Mouse (Mus musculus): ENCODE results near the gene Gm5269. TPM values are rescaled to one million over a fixed set of nuclear protein-coding genes. Genes with fewer than 3 reads are reported as not detected.

The Gm5269 gene
- total and polyA plus RNA-seq, 3 experiments: 2.2 TPM; not detected in 2

GRCm38 (mm10) chr1:45876450-45877198 lies 13.4 kb downstream of the Gm5269 start:
- H3K27me3 ChIP-seq (replicated peaks): no peaks in the 10 kb centered on the region
- no peak overlapping the region for H3K4me3 ChIP-seq (replicated peaks in 1 of 3; ENCODE audit: low read depth in 2 of 3, low read length in 2 of 3, poor library complexity in 1 of 3)
- in situ Hi-C loops (cut with MboI; ENCODE audit: low pct_ligation_motif_present, low pct_unique_long_range_greater_than_20kb, low sequenced_read_pairs): no loop called here
- no peak overlapping the region for H3K4me2 ChIP-seq (ENCODE audit: insufficient read depth, low read depth, poor library complexity, severe bottlenecking)
- dilution Hi-C loops (cut with MboI; ENCODE audit: extremely low pct_ligation_motif_present, extremely low pct_unique_long_range_greater_than_20kb, low sequenced_read_pairs): no loop called here
- H3K9me3 ChIP-seq (replicated peaks; ENCODE audit: low read length): no peaks in the 10 kb centered on the region
- H3K9ac ChIP-seq (ENCODE audit: insufficient read depth, low read depth): no peak overlapping the region
- no peaks in the 10 kb centered on the region for H3K36me3 ChIP-seq (replicated peaks in 1 of 2; ENCODE audit: control insufficient read depth in 1 of 2, insufficient read depth in 1 of 2, low read length in 1 of 2)
- no peak overlapping the region for H3K27ac ChIP-seq (ENCODE audit: insufficient read depth, low read depth)
- H3K4me1 ChIP-seq (ENCODE audit: control insufficient read depth in 1 of 2, insufficient read depth in 2 of 2): peaks cover 0 to 23% of the 10 kb centered on the region in 2 experiments; a peak in 2 of 4 replicates
- no peaks in the 10 kb centered on the region for H3K79me2 ChIP-seq (replicated peaks; ENCODE audit: control insufficient read depth, extremely low read depth, insufficient read depth, poor library complexity, severe bottlenecking)
- TF ChIP-seq USF2 (conservative IDR thresholded peaks at IDR 0.05; ENCODE audit: low read depth, low read length) (no peak), ZC3H11A (IDR thresholded peaks at IDR 0.05; ENCODE audit: low read depth, low read length) (no peak), TCF12 (IDR thresholded peaks at IDR 0.05; ENCODE audit: low read depth, low read length) (no peak), ZKSCAN1 (IDR thresholded peaks at IDR 0.05; ENCODE audit: borderline replicate concordance, low read depth, low read length) (no peak), SIN3A (IDR thresholded peaks at IDR 0.05; ENCODE audit: low read length) (no peak)
- no peak for DNase-seq (ENCODE audit: extremely low read depth)

GRCm38 (mm10) chr1:45875640-45876039 lies 14.4 kb downstream of the Gm5269 start:
- Histone ChIP-seq H3K79me2 (replicated peaks; ENCODE audit: control insufficient read depth, extremely low read depth, insufficient read depth, poor library complexity, severe bottlenecking) (no peaks in the 10 kb centered on the region), H3K9me3 (replicated peaks; ENCODE audit: low read length) (no peaks in the 10 kb centered on the region), H3K4me2 (ENCODE audit: insufficient read depth, low read depth, poor library complexity, severe bottlenecking) (no peak overlapping the region), H3K36me3 (replicated peaks in 1 of 2; ENCODE audit: control insufficient read depth in 1 of 2, insufficient read depth in 1 of 2, low read length in 1 of 2) (no peaks in the 10 kb centered on the region), H3K27ac (ENCODE audit: insufficient read depth, low read depth) (no peak overlapping the region), H3K27me3 (replicated peaks) (no peaks in the 10 kb centered on the region), H3K4me1 (ENCODE audit: control insufficient read depth in 1 of 2, insufficient read depth in 2 of 2) (peaks cover 0 to 15% of the 10 kb centered on the region in 2 experiments; a peak in 2 of 4 replicates), H3K9ac (ENCODE audit: insufficient read depth, low read depth) (no peak overlapping the region), H3K4me3 (replicated peaks in 1 of 3; ENCODE audit: low read depth in 2 of 3, low read length in 2 of 3, poor library complexity in 1 of 3) (no peak overlapping the region)
- DNase-seq (ENCODE audit: extremely low read depth): no peak
- no peak for TF ChIP-seq MYC (IDR thresholded peaks at IDR 0.05; ENCODE audit: low read depth, low read length)
- no peak for TF ChIP-seq HCFC1 (IDR thresholded peaks at IDR 0.05; ENCODE audit: low read depth, low read length)
- TF ChIP-seq ZKSCAN1 (IDR thresholded peaks at IDR 0.05; ENCODE audit: borderline replicate concordance, low read depth, low read length): no peak
- no peak for TF ChIP-seq ELF1 (IDR thresholded peaks at IDR 0.05; ENCODE audit: low read depth, low read length)
- no peak for TF ChIP-seq TBP (conservative IDR thresholded peaks at IDR 0.05; ENCODE audit: low read depth, low read length)
- in situ Hi-C loops (cut with MboI; ENCODE audit: low pct_ligation_motif_present, low pct_unique_long_range_greater_than_20kb, low sequenced_read_pairs): no loop called here
- dilution Hi-C loops (cut with MboI; ENCODE audit: extremely low pct_ligation_motif_present, extremely low pct_unique_long_range_greater_than_20kb, low sequenced_read_pairs): no loop called here

- Histone ChIP-seq H3K36me3 (replicated peaks in 1 of 2; ENCODE audit: control insufficient read depth in 1 of 2, insufficient read depth in 1 of 2, low read length in 1 of 2) (no peaks in the 10 kb centered on the region), H3K9me3 (replicated peaks; ENCODE audit: low read length) (no peaks in the 10 kb centered on the region), H3K4me3 (replicated peaks in 1 of 3; ENCODE audit: low read depth in 2 of 3, low read length in 2 of 3, poor library complexity in 1 of 3) (no peak overlapping the region), H3K27ac (ENCODE audit: insufficient read depth, low read depth) (no peak overlapping the region), H3K4me1 (ENCODE audit: control insufficient read depth in 1 of 2, insufficient read depth in 2 of 2) (peaks cover 0 to 30% of the 10 kb centered on the region in 2 experiments; a peak in 2 of 4 replicates), H3K27me3 (replicated peaks) (no peaks in the 10 kb centered on the region), H3K4me2 (ENCODE audit: insufficient read depth, low read depth, poor library complexity, severe bottlenecking) (no peak overlapping the region), H3K79me2 (replicated peaks; ENCODE audit: control insufficient read depth, extremely low read depth, insufficient read depth, poor library complexity, severe bottlenecking) (no peaks in the 10 kb centered on the region), H3K9ac (ENCODE audit: insufficient read depth, low read depth) (no peak overlapping the region)
- in situ Hi-C loops (cut with MboI; ENCODE audit: low pct_ligation_motif_present, low pct_unique_long_range_greater_than_20kb, low sequenced_read_pairs) (no loop called here), dilution Hi-C loops (cut with MboI; ENCODE audit: extremely low pct_ligation_motif_present, extremely low pct_unique_long_range_greater_than_20kb, low sequenced_read_pairs) (no loop called here)
- no peak for TF ChIP-seq ZC3H11A (IDR thresholded peaks at IDR 0.05; ENCODE audit: low read depth, low read length)
- peak; percentile 71; the same call in 1 of the 2 replicates for TF ChIP-seq MAFK (IDR thresholded peaks at IDR 0.05; ENCODE audit: insufficient replicate concordance, low read length)
- no peak for DNase-seq (ENCODE audit: extremely low read depth)
Measured at GRCm38 (mm10) chr1:45873250-45873649, 16.8 kb downstream of the Gm5269 start.

All from CH12.LX (cell line).